Mouse (Mus musculus) lung, embryonic 14.5 days (tissue): ENCODE data around the gene Cpsf4l. TPM values are rescaled to one million over a fixed set of nuclear protein-coding genes. Genes with fewer than 3 reads are reported as not detected.

Experiments
- ATAC-seq: fragments of 200-750 bp; cut with Nextera tagmentation; 2 replicates; pipeline ENCODE4 v1.8.0; 2017; ENCODE audit warnings: mild to moderate bottlenecking, moderate TSS enrichment, moderate library complexity; ENCODE audit not compliant: insufficient read depth
- DNase-seq: peaks from one replicate; pipeline ENCODE4 v3.0.0-alpha.2; 2015
- H3K27ac ChIP-seq: fragments of 300-500 bp; sonication (generic); 2 replicates; pipeline ENCODE4 v1.5.1; 2014; ENCODE audit warnings: low read depth, mild to moderate bottlenecking, moderate library complexity
- H3K27me3 ChIP-seq: fragments of 300-500 bp; sonication (generic); 2 replicates; pipeline ENCODE4 v1.6.1; 2014; ENCODE audit warnings: low read length, control low read depth; ENCODE audit not compliant: insufficient read depth
- H3K36me3 ChIP-seq: fragments of 300-500 bp; sonication (generic); 2 replicates; pipeline ENCODE4 v1.6.1; 2014; ENCODE audit warnings: control low read depth; ENCODE audit not compliant: insufficient read depth
- H3K4me1 ChIP-seq: fragments of 300-500 bp; sonication (generic); 2 replicates; pipeline ENCODE4 v1.6.1; 2014; ENCODE audit warnings: antibody characterized with exemption, control low read depth; ENCODE audit not compliant: insufficient read depth
- H3K4me2 ChIP-seq: fragments of 300-500 bp; sonication (generic); 2 replicates; pipeline ENCODE4 v1.6.1; 2014; ENCODE audit warnings: mild to moderate bottlenecking
- H3K4me3 ChIP-seq: fragments of 300-500 bp; sonication (generic); 2 replicates; pipeline ENCODE4 v1.5.1; 2014; ENCODE audit warnings: low read depth, low read length
- H3K9ac ChIP-seq: fragments of 300-500 bp; sonication (generic); 2 replicates; pipeline ENCODE4 v1.6.1; 2014
- H3K9me3 ChIP-seq: fragments of 300-500 bp; sonication (generic); 2 replicates; pipeline ENCODE4 v1.6.1; 2016; ENCODE audit warnings: low read depth, low read length, control low read depth
- CTCF ChIP-seq: IDR thresholded peaks from 2 replicates; pipeline ENCODE4 v1.5.1; 2016; ENCODE audit warnings: antibody characterized with exemption, low read depth
- WGBS: fragments of 180-500 bp; shearing (Covaris S2); extraction: QIAGEN DNeasy Blood & Tissue Kit; methylation state at CpG from one replicate; pipeline ENCODE4 v1.1.7; 2014; 5-methylcytosine and 5-hydroxymethylcytosine counted together
- polyA plus RNA-seq: library from polyadenylated mRNA; unstranded; fragments of >200 nt; fragmentation: Nextera tagmentation; extraction: Ambion mirVana; gene quantifications from 2 replicates; pipeline ENCODE4 v1.2.1, GENCODE M21; 2014

Cpsf4l gene
- polyA plus RNA-seq, 1 experiment from 2014 or later: 0.59 TPM

DNA sequence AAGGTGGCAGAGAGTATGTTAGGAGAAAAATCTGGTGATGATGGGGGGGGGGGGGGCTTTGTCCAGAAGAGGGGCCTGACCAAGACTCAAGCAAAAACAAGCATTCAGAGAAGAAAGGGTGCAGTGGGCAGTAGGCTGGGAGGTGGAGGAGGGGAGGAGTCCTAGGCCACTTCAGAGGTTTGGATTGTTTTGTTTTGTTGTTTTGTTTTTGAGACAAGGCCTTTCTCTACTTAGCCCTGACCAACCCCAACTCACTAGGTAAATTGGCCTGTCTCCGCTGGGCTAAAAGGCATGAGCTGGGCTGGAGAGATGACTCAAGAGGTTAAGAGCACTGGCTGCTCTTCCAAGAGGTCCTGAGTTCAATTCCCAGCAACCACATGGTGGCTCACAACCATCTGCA, 1.2 kb upstream of the Cpsf4l start:
- no peak for ATAC-seq
- peaks cover 15% of the 10 kb centered on the region for H3K4me1 ChIP-seq
- H3K9ac ChIP-seq: peak overlapping the region; percentile 34; the same call in 1 of the 2 replicates
- TF ChIP-seq CTCF: no peak
- H3K27ac ChIP-seq: no peak overlapping the region
- no peak for DNase-seq
- H3K36me3 ChIP-seq: 0 out of 2 replicates have a peak, but pooled peaks cover 5% of the 10 kb centered on the region
- H3K9me3 ChIP-seq: no peaks in the 10 kb centered on the region
- 78% methylated on average over 1 of the region's 1 CpGs for WGBS
- no peak overlapping the region for H3K4me3 ChIP-seq
- no peaks in the 10 kb centered on the region for H3K27me3 ChIP-seq
- H3K4me2 ChIP-seq: no peak overlapping the region

DNA sequence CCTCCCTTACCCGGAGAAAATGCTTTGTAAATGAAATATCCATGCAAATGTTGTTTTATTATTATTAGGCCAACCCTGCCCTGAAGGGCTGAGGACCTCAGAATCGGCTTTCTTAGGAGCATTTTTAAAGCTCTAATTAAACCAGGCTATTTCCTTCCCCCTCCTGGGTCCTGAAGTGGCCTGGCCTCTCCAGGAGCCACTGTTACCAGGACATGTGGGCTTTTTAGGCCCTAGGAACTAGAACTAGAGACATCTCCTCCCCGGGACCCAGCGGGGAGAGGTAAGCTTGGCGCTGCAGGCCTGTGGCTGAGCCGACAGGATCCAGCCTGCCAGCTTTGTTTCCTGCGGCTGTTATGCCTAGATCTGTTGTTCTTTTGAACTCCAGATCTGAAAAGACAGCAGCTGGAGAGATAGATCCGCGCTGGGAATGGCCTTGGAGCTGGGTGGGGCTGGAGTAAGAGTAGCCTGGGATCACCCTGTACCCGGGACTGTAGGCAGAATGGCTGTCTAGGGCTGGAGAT, 500 bp upstream of the Cpsf4l start:
- WGBS: 8% methylated on average over 10 of the region's 10 CpGs
- Histone ChIP-seq H3K9ac (peak overlapping the region; percentile 34), H3K4me3 (no peak overlapping the region), H3K4me1 (peaks cover 15% of the 10 kb centered on the region), H3K4me2 (peak overlapping the region; percentile 23), H3K36me3 (0 out of 2 replicates have a peak, but pooled peaks cover 5% of the 10 kb centered on the region), H3K27me3 (no peaks in the 10 kb centered on the region), H3K27ac (peak overlapping the region; percentile 74), H3K9me3 (no peaks in the 10 kb centered on the region)
- peak; percentile 68 for DNase-seq
- TF ChIP-seq CTCF: no peak
- ATAC-seq: 0 out of 2 replicates have a peak, but pooled peaks have one; percentile 35

GRCm38 (mm10) chr11:113709272-113709671, 545 bp downstream of the Cpsf4l start:
- no peak overlapping the region for H3K27ac ChIP-seq
- WGBS: 21% methylated on average over 15 of the region's 15 CpGs
- TF ChIP-seq CTCF: no peak
- H3K4me2 ChIP-seq: no peak overlapping the region
- H3K9ac ChIP-seq: no peak overlapping the region
- no peaks in the 10 kb centered on the region for H3K27me3 ChIP-seq
- no peaks in the 10 kb centered on the region for H3K9me3 ChIP-seq
- H3K4me3 ChIP-seq: no peak overlapping the region
- peaks cover 15% of the 10 kb centered on the region for H3K4me1 ChIP-seq
- 0 out of 2 replicates have a peak, but pooled peaks cover 5% of the 10 kb centered on the region for H3K36me3 ChIP-seq
- ATAC-seq (0 out of 2 replicates have a peak, but pooled peaks have one; percentile 4), DNase-seq (no peak)

GRCm38 (mm10) chr11:113708629-113709213, 1.1 kb downstream of the Cpsf4l start:
- DNase-seq (no peak), ATAC-seq (no peak)
- Histone ChIP-seq H3K36me3 (0 out of 2 replicates have a peak, but pooled peaks cover 5% of the 10 kb centered on the region), H3K27me3 (no peaks in the 10 kb centered on the region), H3K9ac (no peak overlapping the region), H3K9me3 (no peaks in the 10 kb centered on the region), H3K4me2 (no peak overlapping the region), H3K4me3 (no peak overlapping the region), H3K27ac (no peak overlapping the region), H3K4me1 (peaks cover 15% of the 10 kb centered on the region)
- 53% methylated on average over 19 of the region's 19 CpGs for WGBS
- no peak for TF ChIP-seq CTCF

DNA sequence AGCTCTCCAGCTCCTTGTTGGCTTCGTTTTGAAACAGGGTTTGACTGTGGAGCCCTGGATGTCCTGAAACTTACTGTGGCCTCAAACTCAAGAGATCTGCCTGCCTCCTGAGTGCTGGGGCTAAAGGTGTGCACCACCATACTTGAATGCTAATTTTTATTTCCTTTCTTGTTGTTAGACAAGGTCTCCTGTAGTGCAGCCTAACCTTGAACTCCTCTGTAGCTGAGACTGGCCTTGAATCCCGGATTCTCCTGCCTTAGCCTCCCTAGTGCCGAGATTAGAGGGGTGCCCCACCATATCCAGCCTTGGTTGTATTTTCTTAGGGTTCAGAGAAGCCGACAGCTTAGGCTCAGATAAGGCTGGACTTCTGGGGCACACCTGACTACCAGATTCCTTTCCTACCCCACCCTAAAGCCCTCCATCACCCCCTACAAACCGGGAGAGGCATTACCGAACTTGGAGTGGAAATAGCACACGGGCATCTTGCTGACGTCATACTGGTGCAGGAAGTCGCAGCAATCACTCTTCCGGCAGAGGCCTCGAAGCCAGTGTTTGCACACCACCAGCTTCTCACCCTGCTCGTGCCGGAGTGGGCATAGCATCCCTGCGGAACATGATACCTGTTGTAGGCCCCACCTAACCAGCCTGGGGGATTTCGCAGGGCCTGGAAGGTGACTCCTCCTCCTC, 3.7 kb downstream of the Cpsf4l start:
- WGBS: 67% methylated on average over 15 of the region's 15 CpGs
- Histone ChIP-seq H3K9ac (no peak overlapping the region), H3K9me3 (no peaks in the 10 kb centered on the region), H3K36me3 (0 out of 2 replicates have a peak, but pooled peaks cover 5% of the 10 kb centered on the region), H3K27ac (no peak overlapping the region), H3K4me1 (peaks cover 15% of the 10 kb centered on the region), H3K4me2 (no peak overlapping the region), H3K27me3 (no peaks in the 10 kb centered on the region), H3K4me3 (no peak overlapping the region)
- DNase-seq (no peak), ATAC-seq (no peak)
- no peak for TF ChIP-seq CTCF

DNA sequence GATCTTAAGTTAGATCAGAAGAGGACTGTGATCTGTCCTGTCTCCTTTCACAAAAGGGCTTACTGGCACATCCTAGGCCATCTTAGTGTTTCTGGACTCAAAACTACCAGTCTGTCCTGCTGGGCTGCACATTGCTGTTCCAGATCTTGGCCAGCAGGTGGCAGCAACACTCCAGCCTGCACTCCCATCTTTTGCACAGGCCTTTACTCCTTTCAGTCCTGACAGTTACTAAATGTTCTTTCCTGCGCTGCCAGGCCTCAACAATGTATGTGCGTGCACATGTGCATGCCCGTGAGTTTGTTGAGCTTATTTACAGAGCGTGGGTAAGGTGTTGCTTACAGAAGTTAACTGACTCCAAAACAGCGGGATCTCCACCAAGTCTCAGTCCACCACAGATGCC, 6.1 kb downstream of the Cpsf4l start:
- Histone ChIP-seq H3K4me2 (no peak overlapping the region), H3K36me3 (peaks cover 10% of the 10 kb centered on the region; the same call in 1 of the 2 replicates), H3K9ac (no peak overlapping the region), H3K27ac (no peak overlapping the region), H3K9me3 (no peaks in the 10 kb centered on the region), H3K4me3 (no peak overlapping the region), H3K4me1 (no peaks in the 10 kb centered on the region), H3K27me3 (no peaks in the 10 kb centered on the region)
- WGBS: 23% methylated on average over 5 of the region's 5 CpGs
- TF ChIP-seq CTCF: peak; percentile 100
- ATAC-seq (peak; percentile 72), DNase-seq (peak; percentile 90)

- Histone ChIP-seq H3K4me2 (no peak overlapping the region), H3K9me3 (no peaks in the 10 kb centered on the region), H3K27me3 (no peaks in the 10 kb centered on the region), H3K9ac (no peak overlapping the region), H3K4me3 (no peak overlapping the region), H3K27ac (no peak overlapping the region), H3K4me1 (no peaks in the 10 kb centered on the region), H3K36me3 (peaks cover 16% of the 10 kb centered on the region)
- TF ChIP-seq CTCF: no peak
- 78% methylated on average over 7 of the region's 7 CpGs for WGBS
- ATAC-seq (no peak), DNase-seq (no peak)
Observed at GRCm38 (mm10) chr11:113699643-113700042, 10.2 kb downstream of the Cpsf4l start.
